Mouse (Mus musculus): ENCODE measurements around the gene Hyal2. TPM values are rescaled to one million over a fixed set of nuclear protein-coding genes. Genes with fewer than 3 reads are reported as not detected.
"Not testable (repeated sequence)": the region's sequence is repeated elsewhere in the genome, so short reads cannot be mapped to it uniquely, and the experiment has no call there.

Gene Hyal2
- polyA plus RNA-seq, 1 experiment, result 39.8 TPM

- H3K4me3 ChIP-seq (ENCODE audit: control insufficient read depth, insufficient read depth, low read length), result peak overlapping the region; percentile 71
- TF ChIP-seq CTCF (IDR thresholded peaks at IDR 0.05; ENCODE audit: borderline replicate concordance, control insufficient read depth, extremely low read depth, insufficient read depth, low read length, poor library complexity), result 0 out of 2 replicates have a peak, but pooled peaks have one; percentile 13
- no peak for TF ChIP-seq POLR2A (IDR thresholded peaks at IDR 0.05; ENCODE audit: control insufficient read depth, extremely low read depth, insufficient read depth, low read length, poor library complexity)
- peak overlapping the region; percentile 75 for H3K27ac ChIP-seq (ENCODE audit: control insufficient read depth, insufficient read depth, low read length)
- WGBS, result 4% methylated on average over 37 of the region's 37 CpGs
- H3K4me1 ChIP-seq (replicated peaks; ENCODE audit: control insufficient read depth, insufficient read depth, low read length), result peaks cover 49% of the 10 kb centered on the region
- peaks cover 17% of the 10 kb centered on the region for H3K36me3 ChIP-seq (ENCODE audit: control insufficient read depth, insufficient read depth, low read length)
- peak; percentile 59 for DNase-seq
- H3K27me3 ChIP-seq (ENCODE audit: control insufficient read depth, insufficient read depth, low read length), result no peaks in the 10 kb centered on the region
These were observed 14.0 kb upstream of the Hyal2 start for GRCm38 (mm10) chr9:107553541-107554318.

DNA sequence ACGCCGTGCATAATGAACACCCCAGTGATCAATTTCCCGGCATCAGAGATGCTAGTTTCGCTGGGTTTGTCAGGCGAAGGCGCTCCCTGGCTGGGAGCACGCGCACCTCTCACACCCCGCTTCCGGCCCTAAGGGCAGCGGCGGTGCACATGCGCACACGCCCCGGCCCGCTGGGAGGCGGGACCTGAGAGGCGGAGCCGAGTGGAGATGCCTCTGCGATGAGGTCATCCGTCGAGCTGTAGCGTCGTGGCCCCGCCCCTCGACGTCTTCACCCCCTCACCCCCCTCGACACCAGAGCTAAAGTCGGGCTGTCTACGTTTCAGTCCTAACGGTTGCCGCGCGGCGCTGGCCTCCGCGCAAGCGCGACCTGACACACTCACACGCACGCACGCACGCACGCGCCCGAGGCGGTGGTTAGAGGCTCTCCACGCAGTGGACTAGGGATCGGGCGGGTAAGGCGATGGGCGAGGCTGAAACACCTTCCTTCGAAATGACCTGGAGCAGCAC, 13.4 kb upstream of the Hyal2 start:
- TF ChIP-seq CTCF (IDR thresholded peaks at IDR 0.05; ENCODE audit: borderline replicate concordance, control insufficient read depth, extremely low read depth, insufficient read depth, low read length, poor library complexity) (peak; percentile 34; the same call in 1 of the 2 replicates), POLR2A (IDR thresholded peaks at IDR 0.05; ENCODE audit: control insufficient read depth, extremely low read depth, insufficient read depth, low read length, poor library complexity) (peak; percentile 90)
- Histone ChIP-seq H3K4me3 (ENCODE audit: control insufficient read depth, insufficient read depth, low read length) (peak overlapping the region; percentile 73), H3K27me3 (ENCODE audit: control insufficient read depth, insufficient read depth, low read length) (no peaks in the 10 kb centered on the region), H3K4me1 (replicated peaks; ENCODE audit: control insufficient read depth, insufficient read depth, low read length) (peaks cover 49% of the 10 kb centered on the region), H3K36me3 (ENCODE audit: control insufficient read depth, insufficient read depth, low read length) (peaks cover 23% of the 10 kb centered on the region), H3K27ac (ENCODE audit: control insufficient read depth, insufficient read depth, low read length) (peak overlapping the region; percentile 75)
- peak; percentile 94 for DNase-seq
- under 1% methylated on average over 53 of the region's 53 CpGs for WGBS

DNA sequence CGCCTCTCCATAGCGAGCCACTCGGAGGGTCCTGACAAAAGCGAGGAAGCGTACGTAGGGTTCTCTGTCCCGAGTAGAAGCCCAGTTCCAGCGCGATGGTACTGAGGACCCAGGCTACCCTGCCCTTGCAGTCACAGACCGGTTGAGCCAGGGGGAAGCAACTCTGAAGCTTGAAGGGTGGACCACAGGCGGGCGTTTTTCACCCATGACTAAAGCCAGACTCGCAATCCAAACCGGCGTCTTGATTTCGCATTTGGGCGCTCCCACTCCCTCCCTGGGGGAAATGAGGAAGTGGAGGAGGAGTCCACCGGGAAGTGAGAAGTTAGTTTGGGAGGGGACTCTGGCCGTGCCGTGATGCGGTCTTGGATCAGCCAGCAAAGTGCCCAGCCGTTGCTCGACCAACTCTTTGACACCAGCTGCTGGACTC, 12.7 kb upstream of the Hyal2 start:
- Histone ChIP-seq H3K4me3 (ENCODE audit: control insufficient read depth, insufficient read depth, low read length) (peak overlapping the region; percentile 73), H3K27me3 (ENCODE audit: control insufficient read depth, insufficient read depth, low read length) (no peaks in the 10 kb centered on the region), H3K36me3 (ENCODE audit: control insufficient read depth, insufficient read depth, low read length) (peaks cover 28% of the 10 kb centered on the region), H3K27ac (ENCODE audit: control insufficient read depth, insufficient read depth, low read length) (peak overlapping the region; percentile 66), H3K4me1 (replicated peaks; ENCODE audit: control insufficient read depth, insufficient read depth, low read length) (peaks cover 49% of the 10 kb centered on the region)
- DNase-seq, result no peak
- WGBS, result under 1% methylated on average over 23 of the region's 23 CpGs
- no peak for TF ChIP-seq CTCF (IDR thresholded peaks at IDR 0.05; ENCODE audit: borderline replicate concordance, control insufficient read depth, extremely low read depth, insufficient read depth, low read length, poor library complexity)
- no peak for TF ChIP-seq POLR2A (IDR thresholded peaks at IDR 0.05; ENCODE audit: control insufficient read depth, extremely low read depth, insufficient read depth, low read length, poor library complexity)

DNA sequence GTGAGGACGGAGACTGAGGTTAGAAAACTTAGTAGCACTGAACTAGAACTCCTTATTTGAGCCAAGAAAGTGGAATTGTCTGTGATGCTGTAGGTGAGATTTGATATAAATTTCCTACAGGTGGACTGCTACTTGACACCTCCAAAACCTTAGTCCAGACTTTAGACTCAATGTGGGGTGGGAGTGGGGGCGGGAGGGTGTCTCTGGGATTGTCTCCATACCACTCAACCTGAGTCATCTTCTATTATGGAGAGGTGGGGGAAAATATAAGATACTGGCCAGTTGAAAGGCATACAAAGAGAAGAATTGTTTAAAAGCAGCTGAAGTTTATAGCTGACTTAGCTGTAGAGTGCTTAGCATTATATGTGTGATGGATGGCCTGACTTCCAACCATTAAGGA, 12.0 kb upstream of the Hyal2 start:
- H3K27me3 ChIP-seq (ENCODE audit: control insufficient read depth, insufficient read depth, low read length), result no peaks in the 10 kb centered on the region
- DNase-seq, result no peak
- peaks cover 42% of the 10 kb centered on the region for H3K4me1 ChIP-seq (replicated peaks; ENCODE audit: control insufficient read depth, insufficient read depth, low read length)
- H3K27ac ChIP-seq (ENCODE audit: control insufficient read depth, insufficient read depth, low read length), result no peak overlapping the region; the same call in 1 of the 2 replicates
- TF ChIP-seq POLR2A (IDR thresholded peaks at IDR 0.05; ENCODE audit: control insufficient read depth, extremely low read depth, insufficient read depth, low read length, poor library complexity) (no peak), CTCF (IDR thresholded peaks at IDR 0.05; ENCODE audit: borderline replicate concordance, control insufficient read depth, extremely low read depth, insufficient read depth, low read length, poor library complexity) (no peak)
- peaks cover 31% of the 10 kb centered on the region for H3K36me3 ChIP-seq (ENCODE audit: control insufficient read depth, insufficient read depth, low read length)
- WGBS, result 49% methylated on average over 2 of the region's 2 CpGs
- H3K4me3 ChIP-seq (ENCODE audit: control insufficient read depth, insufficient read depth, low read length), result peak overlapping the region; percentile 73

DNA sequence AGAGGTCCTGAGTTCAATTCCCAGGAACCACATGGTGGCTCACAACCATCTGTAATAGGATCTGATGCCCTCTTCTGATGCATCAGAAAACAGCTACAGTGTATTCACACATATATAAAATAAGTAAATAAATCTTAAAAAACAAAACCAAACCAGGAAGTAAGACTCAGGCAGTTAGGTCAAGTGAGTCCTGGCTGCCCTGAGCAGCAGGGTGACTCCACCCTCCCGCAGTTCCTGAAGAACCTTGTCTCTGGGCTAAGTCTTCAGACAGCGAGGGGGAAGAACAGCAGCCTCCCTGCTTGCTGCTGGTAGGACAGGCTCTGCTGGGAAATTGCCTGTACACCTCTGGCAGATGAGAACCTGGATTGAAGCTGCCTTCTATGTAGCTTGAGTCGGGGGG, 11.4 kb upstream of the Hyal2 start:
- 43% methylated on average over 3 of the region's 3 CpGs for WGBS
- DNase-seq, result no peak
- TF ChIP-seq CTCF (IDR thresholded peaks at IDR 0.05; ENCODE audit: borderline replicate concordance, control insufficient read depth, extremely low read depth, insufficient read depth, low read length, poor library complexity) (no peak), POLR2A (IDR thresholded peaks at IDR 0.05; ENCODE audit: control insufficient read depth, extremely low read depth, insufficient read depth, low read length, poor library complexity) (no peak)
- H3K36me3 ChIP-seq (ENCODE audit: control insufficient read depth, insufficient read depth, low read length), result peaks cover 37% of the 10 kb centered on the region
- H3K27ac ChIP-seq (ENCODE audit: control insufficient read depth, insufficient read depth, low read length), result no peak overlapping the region
- no peak overlapping the region for H3K4me3 ChIP-seq (ENCODE audit: control insufficient read depth, insufficient read depth, low read length)
- H3K4me1 ChIP-seq (replicated peaks; ENCODE audit: control insufficient read depth, insufficient read depth, low read length), result peaks cover 36% of the 10 kb centered on the region
- H3K27me3 ChIP-seq (ENCODE audit: control insufficient read depth, insufficient read depth, low read length), result no peaks in the 10 kb centered on the region

DNA sequence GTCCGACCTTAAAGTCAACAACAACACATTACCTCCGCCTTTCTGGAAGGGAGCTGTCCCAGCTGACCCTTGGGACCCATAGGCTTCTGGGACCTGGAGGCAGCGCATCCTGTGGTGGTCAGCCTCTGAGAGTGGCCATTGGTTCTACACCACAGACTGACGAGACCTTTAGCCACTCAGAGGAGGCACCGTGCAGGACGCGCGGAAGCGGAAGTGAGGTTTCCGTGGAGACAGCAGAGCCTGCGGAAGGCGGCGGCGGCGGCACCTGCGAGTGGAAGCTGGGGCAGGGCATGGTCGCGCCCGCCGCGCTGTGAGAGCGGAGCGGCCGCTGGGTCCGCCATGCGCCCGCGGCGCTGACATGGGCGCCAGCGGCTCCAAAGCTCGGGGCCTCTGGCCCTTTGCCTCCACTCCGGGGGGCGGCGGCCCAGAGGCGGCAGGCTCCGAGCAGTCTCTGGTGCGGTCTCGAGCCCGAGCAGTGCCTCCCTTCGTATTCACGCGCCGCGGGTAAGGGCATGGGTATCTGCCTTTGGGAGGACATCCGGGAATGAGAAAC, 4.6 kb upstream of the Hyal2 start, which contains the start of gene Tusc2:
Gene Tusc2, plus strand, starts transcription at position 227 of the 553 bp plus-strand sequence.
- Histone ChIP-seq H3K36me3 (ENCODE audit: control insufficient read depth, insufficient read depth, low read length) (peaks cover 33% of the 10 kb centered on the region), H3K27me3 (ENCODE audit: control insufficient read depth, insufficient read depth, low read length) (no peaks in the 10 kb centered on the region), H3K27ac (ENCODE audit: control insufficient read depth, insufficient read depth, low read length) (peak within 1 kb of the TSS; percentile 35; the same call in 1 of the 2 replicates), H3K4me1 (replicated peaks; ENCODE audit: control insufficient read depth, insufficient read depth, low read length) (peaks cover 18% of the 10 kb centered on the region), H3K4me3 (ENCODE audit: control insufficient read depth, insufficient read depth, low read length) (peak within 1 kb of the TSS; percentile 57)
- TF ChIP-seq POLR2A (IDR thresholded peaks at IDR 0.05; ENCODE audit: control insufficient read depth, extremely low read depth, insufficient read depth, low read length, poor library complexity) (peak; percentile 73), CTCF (IDR thresholded peaks at IDR 0.05; ENCODE audit: borderline replicate concordance, control insufficient read depth, extremely low read depth, insufficient read depth, low read length, poor library complexity) (peak; percentile 57; the same call in 1 of the 2 replicates)
- DNase-seq, result peak; percentile 92
- under 1% methylated on average over 46 of the region's 46 CpGs for WGBS

GRCm38 (mm10) chr9:107565556-107565955, 2.2 kb upstream of the Hyal2 start:
- H3K27ac ChIP-seq (ENCODE audit: control insufficient read depth, insufficient read depth, low read length); DNase-seq; H3K27me3 ChIP-seq (ENCODE audit: control insufficient read depth, insufficient read depth, low read length); H3K4me3 ChIP-seq (ENCODE audit: control insufficient read depth, insufficient read depth, low read length): not testable (repeated sequence)
- peaks cover 14% of the 10 kb centered on the region for H3K36me3 ChIP-seq (ENCODE audit: control insufficient read depth, insufficient read depth, low read length)
- peaks cover 34% of the 10 kb centered on the region for H3K4me1 ChIP-seq (replicated peaks; ENCODE audit: control insufficient read depth, insufficient read depth, low read length)
- 55% methylated on average over 5 of the region's 5 CpGs for WGBS

Data from thymus, adult 2 months (tissue).